Mouse (Mus musculus): ENCODE measurements around the gene Gm21970.
A peak's percentile ranks its signal among the peaks of the same experiment; 100 is the strongest.

Gene Gm21970

DNA sequence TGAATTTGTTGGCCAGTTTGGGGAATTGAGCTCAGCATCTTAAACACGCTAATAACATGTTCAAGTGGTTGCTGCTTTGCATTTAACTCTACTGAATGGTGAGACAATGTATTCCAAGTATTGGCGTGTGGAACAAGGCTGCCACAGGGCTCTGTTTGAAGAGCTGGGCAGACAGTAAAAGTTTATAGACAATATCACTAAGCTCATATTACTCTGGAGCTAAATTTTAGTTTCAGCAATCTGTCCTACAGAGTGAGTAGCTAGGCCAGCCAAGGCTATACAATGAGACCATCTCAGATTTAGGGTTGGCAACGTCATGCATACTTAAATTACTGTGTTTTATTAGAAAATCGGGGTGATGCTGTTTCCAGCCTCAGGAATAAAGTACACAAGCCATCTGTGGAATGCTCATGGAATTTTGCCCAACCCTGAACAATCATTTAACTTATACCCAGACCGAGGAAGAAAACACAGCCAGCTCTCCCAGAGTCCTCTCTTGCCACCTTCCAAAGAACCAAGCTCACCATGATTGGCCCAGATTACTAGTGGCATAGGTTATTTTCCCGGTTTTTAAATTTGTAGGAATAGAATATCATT, 10.1 kb downstream of the Gm21970 start:
- no peak for DNase-seq (ENCODE audit: low spot score)

- DNase-seq (ENCODE audit: low spot score), result no peak
These were observed 12.3 kb downstream of the Gm21970 start for GRCm38 (mm10) chr16:91403784-91404183.

GRCm38 (mm10) chr16:91404187-91404586, 12.7 kb downstream of the Gm21970 start:
- DNase-seq (ENCODE audit: low spot score), result no peak

GRCm38 (mm10) chr16:91404828-91405577, 13.5 kb downstream of the Gm21970 start:
- no peak for DNase-seq (ENCODE audit: low spot score)

DNA sequence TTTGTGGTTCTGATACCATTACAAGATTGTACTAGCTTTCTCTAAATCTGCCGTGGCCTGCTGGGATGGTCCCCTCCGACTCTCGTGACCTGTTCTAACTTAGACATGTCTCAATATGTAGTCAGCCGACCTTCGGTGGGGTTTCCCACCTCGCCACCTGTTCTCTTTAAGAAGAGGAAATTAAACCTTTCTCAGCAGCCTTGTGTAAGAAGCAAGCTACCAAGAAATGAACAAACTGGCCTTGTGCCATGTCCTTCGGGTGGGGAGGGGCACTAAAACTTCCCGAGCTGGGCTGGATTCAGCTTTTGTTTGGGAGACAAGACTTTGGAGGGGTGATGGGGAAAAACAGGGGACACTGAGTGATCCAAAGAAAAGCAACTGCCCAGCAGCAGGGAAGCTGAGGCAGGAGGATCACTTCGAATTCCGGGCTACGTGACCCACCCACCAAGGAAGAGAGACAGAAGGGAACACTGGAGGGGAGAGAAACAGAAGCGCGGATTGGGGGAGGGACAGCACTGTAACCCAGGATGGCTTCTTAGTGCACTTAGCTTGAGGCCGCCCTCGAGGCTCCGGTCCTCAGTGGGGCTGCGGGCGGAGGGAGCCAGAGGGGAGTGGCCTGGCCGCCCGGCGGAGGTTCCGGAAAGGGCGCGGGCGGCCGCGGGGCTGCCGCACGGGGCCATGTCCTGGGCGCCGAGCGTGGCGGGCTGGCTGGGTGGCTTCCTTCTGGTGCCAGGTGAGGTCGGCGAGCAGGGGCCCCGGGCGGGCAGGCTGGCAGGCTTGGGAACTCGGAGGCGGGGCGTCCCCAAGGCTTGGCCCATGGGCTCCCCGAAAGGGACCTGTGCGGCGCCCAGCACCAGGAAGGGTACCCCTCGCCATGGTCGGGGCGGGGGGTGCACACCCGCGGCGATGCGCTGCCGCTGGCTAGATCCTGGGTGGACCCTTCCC, 14.4 kb downstream of the Gm21970 start, which contains the start of gene Il10rb:
Gene Il10rb, plus strand, starts transcription at position 525 of the 945 bp plus-strand sequence.
- DNase-seq (ENCODE audit: low spot score), result peak; percentile 20

GRCm38 (mm10) chr16:91406585-91407220, 15.2 kb downstream of the Gm21970 start:
- DNase-seq (ENCODE audit: low spot score), result no peak

- no peak for DNase-seq (ENCODE audit: low spot score)
These were observed 21.8 kb downstream of the Gm21970 start for GRCm38 (mm10) chr16:91413102-91413844.

GRCm38 (mm10) chr16:91415391-91416189, 24.1 kb downstream of the Gm21970 start:
- DNase-seq (ENCODE audit: low spot score), result no peak

- no peak for DNase-seq (ENCODE audit: low spot score)
These were observed 24.8 kb downstream of the Gm21970 start for GRCm38 (mm10) chr16:91416357-91416756.

DNA sequence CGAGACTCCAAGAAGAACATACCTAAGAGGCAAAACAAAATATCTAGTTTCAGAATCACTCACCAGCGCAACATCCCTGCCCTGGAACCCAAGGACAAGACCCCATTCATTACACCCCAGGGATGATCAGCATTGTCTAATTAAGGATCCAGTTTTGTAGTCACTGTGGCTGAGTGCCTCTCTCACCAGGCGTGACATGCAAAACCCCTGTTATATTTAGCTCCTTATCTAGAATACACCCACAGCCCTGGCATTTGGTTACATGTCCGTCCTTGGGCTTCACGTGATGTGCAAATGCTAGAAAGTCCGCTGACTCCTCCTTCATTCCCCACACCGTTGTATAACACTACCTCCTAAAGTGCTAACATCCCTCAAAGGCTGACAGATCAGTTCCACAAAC, 25.4 kb downstream of the Gm21970 start:
- DNase-seq (ENCODE audit: low spot score), result no peak

- no peak for DNase-seq (ENCODE audit: low spot score)
These were observed 27.0 kb downstream of the Gm21970 start for GRCm38 (mm10) chr16:91418531-91418930.

DNA sequence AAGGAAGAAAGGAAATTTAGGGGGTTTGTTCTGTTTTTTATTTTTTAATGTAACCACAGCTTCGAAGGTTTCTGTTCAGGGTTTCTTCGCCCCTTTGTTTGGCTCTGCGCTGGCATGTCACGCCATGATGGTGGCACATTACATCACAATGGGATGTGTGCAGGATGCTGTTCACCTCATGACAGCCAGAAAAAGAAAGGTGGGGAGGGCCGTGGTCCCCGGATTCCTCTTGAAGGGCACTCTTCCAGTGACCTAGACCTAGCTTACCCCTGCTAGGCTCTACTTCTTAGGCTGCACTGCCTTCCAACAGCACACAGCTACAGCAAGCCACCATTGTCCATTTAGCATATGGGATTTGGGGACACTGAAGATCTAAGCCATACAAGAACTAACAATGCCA, 34.3 kb downstream of the Gm21970 start:
- no peak for DNase-seq (ENCODE audit: low spot score)

DNA sequence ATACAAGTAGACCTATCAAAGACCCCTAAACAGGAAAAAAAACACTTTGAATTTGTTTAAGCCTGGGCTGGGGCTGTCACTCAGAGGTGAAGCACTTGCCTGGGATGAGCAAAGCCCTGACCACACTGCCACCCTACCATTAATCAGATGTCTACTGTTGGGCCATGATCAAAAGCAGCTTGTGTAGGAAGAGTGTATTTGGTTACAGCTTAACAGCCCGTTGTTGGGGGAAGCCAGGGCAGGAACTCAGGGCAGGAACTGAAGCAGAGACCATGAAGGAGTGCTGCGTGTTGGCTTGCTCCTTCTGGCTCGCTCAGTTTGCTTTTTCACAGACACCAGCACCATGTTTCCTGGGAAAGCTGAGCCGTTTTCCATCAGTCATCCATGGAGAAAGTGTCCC, 35.1 kb downstream of the Gm21970 start:
- DNase-seq (ENCODE audit: low spot score), result no peak

- no peak for DNase-seq (ENCODE audit: low spot score)
These were observed 35.9 kb downstream of the Gm21970 start for GRCm38 (mm10) chr16:91427461-91427860.

- DNase-seq (ENCODE audit: low spot score), result no peak
These were observed 36.8 kb downstream of the Gm21970 start for GRCm38 (mm10) chr16:91428259-91428865.

- DNase-seq (ENCODE audit: low spot score), result no peak
These were observed 41.3 kb downstream of the Gm21970 start for GRCm38 (mm10) chr16:91432720-91433328.

- no peak for DNase-seq (ENCODE audit: low spot score)
These were observed 41.9 kb downstream of the Gm21970 start for GRCm38 (mm10) chr16:91433329-91433933.

GRCm38 (mm10) chr16:91434119-91434518, 42.6 kb downstream of the Gm21970 start:
- no peak for DNase-seq (ENCODE audit: low spot score)

- DNase-seq (ENCODE audit: low spot score), result no peak
These were observed 46.6 kb downstream of the Gm21970 start for GRCm38 (mm10) chr16:91438081-91438480.
